Mouse (Mus musculus) embryo, embryonic 11 days (tissue): Measurements from ENCODE around the gene Prkaa2.
A peak's percentile ranks its signal among the peaks of the same experiment; 100 is the strongest.

ENCODE experiments used
- DNase-seq: peaks from one replicate; pipeline ENCODE4 v3.0.0-alpha.2; 2015

Prkaa2 gene

DNA sequence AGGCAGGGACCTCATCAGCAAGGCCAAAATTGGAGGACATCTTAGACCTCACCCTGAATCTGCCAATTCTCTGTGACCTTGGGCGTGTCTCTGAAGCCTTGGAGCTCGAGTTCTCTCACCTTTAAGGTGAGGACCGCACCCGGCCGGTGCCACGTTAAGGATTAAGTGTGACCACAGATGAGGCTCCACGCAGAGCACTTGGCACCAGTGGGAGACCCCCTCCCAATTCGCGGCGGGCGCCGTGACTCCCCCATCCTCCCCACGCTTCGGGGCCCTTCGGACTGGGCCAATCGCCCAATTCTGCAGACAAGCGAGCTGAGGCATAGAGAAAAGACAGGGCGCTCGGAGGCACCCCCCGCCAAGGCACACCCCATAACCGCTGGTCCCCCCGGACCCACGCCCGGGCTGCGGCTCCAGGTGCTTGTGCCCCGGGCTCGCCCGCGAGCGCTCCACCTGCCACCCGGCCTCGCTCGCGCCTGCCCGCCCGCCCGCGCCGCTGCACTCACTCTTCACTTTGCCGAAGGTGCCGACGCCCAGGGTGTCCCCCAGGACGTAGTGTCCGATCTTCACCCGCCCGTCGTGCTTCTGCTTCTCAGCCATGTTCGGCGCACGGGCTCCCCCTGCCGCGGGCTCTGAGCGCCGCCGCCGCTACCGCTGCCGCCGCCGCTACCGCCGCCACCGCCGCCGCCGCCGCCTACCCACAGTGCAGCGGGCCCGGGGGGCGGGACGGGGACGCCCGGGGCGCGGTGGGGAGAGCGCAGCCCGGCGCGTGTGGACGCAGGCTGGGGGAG lies at the start of gene Prkaa2:
Gene Prkaa2, minus strand, starts transcription at position 692 of the 791 bp plus-strand sequence.
- peak; percentile 83 for DNase-seq

DNA sequence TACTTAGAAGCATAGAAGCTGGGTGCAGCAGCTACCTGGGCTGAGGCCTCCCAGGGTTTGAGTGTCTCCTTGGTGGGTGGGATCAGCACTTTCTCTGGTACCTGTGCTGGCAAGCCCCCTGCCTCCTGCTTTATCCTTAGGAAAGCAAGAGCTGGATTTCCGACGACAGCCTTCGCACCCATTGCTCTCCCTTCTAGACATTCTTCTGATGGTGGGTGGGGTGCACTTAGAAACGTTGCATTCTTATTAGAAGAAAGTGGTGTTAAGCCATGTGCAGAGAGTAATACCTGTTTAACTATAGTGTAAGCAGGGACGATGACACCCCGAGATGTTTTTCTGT lies 49.8 kb upstream of the Prkaa2 start:
- no peak for DNase-seq

DNA sequence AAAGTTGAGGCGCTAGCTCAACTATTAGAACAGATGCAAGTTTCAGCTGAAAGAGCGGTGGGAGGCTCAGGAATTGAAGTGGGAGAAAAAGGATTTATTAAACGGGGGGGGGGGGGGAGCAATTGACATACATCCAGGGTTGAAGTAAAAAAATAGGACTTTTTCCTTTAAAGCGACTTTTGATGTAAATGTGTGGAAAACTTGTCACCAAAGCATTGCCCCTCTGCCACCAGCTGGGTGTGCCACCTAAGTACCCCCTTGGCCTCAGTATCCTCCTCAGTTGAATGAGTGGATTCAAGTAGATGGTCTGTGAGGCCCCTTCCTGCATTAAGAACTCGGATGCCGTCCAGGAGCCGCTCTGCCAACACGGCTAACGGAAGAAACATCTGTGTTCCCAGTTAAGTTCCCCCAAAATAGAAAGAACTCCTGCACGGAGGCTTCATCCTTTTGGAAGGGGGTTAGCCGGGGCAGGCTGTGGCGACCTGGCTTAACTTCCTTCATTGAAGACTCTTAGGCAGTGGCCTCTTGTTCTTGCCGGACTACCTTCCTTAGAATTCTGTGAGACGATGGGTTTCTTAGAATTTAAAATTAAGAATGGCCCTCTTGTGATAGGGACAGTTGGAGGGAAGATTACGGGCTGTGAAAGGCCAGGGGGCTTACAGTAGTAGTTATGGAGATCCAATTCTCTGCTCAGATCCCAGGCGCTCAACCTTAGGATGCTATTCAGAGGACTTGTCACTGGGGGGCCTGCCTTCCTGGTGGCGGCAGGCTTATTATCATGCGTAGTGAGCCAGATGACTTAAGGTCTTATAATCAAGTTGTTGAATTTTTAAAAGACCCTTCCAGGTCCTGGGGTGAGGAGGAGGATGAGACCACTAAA lies 49.2 kb upstream of the Prkaa2 start:
- DNase-seq, result peak; percentile 66

DNA sequence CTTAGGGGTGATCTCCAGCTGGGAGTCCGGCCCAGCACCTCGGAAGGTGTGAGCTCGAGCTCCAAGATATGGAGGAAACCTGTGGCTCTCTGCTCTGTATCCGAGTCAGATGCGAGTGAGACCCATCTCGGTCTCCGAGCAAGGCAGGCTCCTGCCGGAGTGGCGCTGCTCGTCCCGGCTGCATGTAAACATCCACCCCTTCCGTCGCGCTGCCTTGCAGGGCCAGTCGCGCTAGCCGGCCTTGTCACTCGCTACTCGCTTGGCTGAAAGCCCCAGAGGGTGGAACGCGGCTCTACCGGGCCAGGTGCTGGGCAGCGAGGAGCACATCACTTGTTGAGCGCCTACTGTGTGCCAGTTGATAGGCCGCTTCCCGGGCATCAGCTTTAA lies 48.5 kb upstream of the Prkaa2 start:
- DNase-seq, result peak; percentile 89

DNA sequence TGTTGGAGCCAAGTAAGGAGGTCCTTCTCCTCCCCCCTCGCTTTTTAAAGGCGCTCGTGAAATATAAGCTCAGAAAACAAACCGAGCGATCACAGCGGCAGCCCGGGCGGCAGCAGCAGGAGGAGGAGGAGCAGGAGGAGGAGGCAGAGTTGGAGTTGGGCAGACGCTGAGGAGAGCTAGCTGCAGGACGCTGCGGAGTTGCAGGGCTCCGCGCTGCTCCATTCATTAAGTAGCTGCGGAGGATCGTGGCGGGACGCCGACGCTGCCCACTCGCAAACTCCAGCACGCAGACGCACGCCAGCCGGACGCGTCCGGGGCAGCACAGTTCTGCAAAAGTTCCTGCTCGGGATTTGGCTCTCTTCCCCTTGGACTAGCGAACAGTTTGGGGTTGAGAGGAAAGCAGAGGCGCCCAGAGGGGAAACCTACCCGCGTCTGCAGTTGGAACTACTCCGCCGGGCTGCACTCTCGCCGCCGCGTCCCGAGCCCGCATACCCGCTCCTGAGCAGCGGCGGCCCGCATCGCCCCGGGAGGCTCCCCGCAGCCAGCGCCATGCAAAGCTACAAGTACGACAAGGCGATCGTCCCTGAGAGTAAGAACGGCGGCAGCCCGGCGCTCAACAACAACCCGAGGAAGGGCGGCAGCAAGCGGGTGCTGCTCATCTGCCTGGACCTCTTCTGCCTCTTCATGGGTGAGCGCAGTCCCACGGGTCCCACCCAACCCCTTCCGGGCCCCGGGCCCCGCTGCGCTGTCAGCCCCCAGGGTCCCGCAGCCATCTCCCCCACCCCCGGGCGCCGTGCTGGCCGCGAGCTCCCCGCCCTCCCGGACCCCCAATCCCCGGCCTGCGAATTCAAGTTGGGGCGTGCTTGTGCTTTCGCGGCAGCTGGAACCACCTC lies 47.8 kb upstream of the Prkaa2 start, which contains the start of gene Plpp3:
Gene Plpp3, plus strand, starts transcription at position 72 of the 893 bp plus-strand sequence.
- DNase-seq, result peak; percentile 91

DNA sequence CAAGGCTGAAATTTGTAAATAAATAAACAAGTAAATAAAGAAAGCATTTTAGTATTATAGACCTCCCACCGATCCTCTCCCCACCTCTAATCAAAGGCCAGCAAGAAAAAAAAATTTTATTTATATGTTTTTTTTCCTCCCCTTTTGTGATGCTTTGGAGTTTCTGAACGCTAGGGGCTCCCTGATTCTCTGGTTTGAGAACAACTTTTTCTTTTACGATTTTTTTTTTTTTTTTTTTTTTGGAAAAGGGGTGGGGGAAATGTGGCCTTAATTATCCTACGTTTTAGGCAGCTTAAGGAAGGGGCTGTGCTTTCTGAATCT lies 47.2 kb upstream of the Prkaa2 start:
- DNase-seq, result no peak

DNA sequence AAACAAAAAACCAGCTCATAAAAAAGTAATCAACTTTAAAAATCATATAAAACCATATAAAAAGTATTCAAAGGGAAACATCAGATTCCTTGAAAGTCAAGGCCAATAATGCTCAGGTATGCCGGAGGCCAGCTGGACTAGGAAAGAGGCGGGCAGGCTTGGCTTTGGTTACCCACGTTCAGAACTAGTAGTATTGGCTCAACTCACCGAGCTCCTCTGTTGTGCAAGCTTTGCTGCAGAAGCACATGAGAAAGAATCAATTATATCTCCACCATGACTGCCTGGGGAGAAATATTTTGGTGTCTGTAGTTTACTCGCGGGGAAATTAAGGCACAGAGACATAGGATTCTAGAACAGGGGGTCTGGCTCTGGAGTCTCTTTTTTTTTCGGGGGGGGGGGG lies 46.6 kb upstream of the Prkaa2 start:
- DNase-seq, result no peak

DNA sequence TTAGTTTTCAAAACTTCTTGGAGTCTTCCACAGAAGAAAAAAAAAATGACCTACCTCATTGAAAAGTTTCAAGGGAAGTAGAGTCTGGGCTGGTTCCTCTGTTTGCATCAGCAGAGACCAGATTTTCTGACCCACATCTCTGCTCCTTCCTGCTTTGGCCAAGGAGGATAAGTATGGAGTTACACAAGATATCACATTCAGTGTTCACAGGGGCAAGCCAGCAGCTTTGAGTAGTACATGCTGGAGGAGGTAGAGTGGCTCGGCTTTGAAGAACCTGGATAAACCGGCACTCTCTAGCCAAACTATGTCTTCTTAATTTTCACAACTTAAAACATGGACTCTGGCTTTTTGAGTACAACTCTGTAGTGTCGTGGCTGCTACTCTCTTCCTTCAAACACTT lies 43.5 kb upstream of the Prkaa2 start:
- DNase-seq, result no peak

DNA sequence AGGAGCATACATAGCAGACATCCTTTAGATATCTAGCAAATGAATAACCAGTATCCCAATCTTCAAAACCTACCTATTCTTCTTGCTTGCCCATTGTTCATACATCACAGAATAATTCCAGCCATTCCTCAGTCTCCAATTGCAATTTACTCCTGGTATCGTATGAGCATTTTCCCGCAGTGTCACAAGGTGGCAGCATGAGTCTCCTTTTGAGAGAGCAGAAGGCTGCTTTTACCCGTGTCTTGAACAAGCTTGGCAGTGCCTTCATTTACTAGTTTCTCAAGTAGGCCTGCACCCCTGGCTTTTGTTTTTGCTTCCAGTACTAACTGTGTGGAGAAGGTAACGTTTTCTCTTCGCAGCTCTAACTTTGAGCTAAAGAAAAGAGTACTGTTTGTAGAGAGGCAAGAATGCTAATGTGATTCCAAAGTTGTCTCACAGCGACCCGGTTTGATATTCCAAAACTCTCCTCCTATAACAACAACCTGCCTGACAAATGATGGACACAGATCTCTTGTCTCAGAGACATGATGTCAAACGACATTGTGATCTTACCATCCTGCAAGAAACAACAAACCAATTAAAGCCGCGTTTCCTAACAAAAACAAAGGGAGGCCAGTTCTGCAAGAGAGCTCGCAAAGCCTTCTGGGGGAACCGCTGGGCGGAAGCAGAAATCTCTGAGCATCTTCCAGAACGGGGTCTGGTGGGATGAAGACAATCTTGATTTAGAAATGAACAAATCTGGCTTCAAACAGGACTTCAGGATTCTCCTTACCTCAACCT lies 42.4 kb upstream of the Prkaa2 start:
- DNase-seq, result peak; percentile 89

DNA sequence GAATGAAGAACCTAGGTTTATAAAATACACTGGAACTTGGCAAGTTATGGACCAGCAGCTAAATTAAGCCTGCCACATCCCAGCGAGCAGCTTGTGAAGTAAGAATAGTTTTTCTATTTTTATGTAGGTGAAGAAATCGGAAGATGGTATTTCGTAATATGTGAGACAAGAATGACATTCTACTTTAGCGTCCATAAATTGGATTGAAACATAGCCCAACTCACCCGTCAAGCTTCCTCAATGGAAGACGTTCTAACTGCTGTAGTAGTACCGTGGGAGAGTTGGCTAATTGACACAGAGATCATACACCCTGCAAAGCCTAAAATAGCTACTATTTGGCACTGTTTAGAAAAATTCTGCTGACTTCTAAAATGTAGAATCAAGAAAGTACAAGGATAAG lies 39.8 kb upstream of the Prkaa2 start:
- no peak for DNase-seq

DNA sequence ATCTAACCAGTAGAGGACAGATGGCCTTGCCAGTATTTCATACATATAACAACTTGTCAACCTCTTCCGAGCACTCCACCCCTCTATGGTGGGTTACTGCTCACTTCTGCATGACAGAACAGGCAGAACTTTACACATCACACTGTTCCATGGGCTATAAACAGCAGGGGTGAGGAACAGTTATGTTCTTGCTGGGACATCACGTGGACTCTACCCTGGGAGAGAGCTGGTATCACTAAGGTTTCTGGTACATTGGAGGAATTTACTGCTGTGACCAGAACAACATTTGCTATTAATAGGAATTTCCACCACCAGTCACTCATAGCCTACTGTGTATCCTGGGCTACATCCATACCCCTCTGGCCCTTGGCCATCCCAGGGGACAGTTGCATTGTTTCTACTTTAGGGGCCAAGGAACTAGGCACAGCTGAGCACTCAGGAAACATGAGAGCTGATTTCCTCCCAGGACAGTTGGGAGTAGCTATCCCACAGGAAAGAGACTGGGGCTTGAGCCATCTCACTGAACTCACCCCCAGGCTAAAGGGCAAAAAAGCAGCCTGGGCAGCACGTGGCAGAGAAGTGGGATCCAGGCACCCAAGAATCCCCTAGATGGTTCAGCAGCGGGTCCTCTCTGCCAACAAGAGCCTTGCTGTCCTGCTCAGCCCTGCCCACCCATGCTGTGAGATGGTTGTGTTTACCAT lies 23.8 kb upstream of the Prkaa2 start:
- DNase-seq, result no peak

DNA sequence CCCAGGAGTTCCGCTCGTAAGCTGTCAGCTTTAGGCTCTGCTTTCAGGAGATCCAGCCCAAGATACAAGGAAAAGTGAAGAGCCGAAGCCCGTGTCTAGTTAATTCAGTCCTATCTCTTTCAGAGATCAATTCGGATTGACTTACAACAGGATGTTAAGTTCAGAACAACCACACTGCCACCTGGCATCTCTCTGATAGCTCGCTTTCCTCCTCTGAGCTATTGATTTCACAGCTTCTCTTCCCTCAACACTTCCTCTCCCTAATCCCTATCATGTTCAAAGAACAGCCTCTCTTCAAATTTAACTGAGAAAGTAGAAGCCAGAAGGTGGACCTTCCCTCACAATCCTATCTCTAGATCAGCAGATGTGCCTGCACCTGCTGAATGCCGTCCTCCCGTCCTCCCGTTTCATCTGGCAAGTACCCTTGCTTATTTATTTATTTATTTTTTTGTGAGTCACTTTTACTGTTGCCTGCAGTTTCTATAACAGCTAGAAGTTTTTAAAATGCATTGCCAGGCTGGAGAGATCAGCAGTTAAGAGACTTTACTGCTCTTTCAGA lies 22.1 kb upstream of the Prkaa2 start:
- no peak for DNase-seq

DNA sequence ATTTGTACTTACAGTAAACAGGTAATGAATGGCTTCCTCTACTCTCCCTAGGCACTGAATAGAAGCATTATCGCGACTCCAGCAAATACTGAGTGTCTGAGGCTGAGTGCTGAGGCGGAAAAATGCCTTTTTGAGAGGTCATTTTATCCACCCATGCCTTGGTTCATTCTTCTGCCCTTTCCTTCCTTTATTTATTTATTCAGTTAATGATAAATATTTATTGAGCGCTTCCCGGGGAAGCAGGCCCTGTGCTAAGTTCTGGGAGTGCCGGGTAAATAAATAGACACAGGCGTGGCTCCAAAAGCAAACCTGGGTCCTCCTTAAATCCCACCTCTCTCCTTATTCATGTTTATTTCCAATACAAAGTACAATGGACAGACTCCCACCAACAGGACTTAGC lies 19.5 kb upstream of the Prkaa2 start:
- DNase-seq, result no peak

DNA sequence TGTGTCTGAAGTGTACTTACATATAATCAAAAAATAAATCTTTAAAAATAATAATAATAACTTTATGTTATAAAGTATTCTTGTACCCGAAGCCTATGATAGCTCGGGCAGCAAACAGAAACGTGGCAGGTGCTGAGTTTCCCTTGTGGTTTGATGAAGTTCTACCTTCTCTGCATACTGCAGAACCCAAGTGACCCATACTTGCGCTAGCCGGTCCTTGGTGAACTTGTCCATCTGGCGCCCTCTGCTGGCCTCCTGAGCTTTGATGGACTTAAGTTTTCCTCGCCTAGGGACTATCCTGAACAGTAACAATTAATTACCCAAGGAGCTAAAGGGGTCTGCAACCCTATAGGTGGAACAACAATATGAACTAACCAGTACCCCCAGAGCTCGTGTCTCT lies 12.7 kb upstream of the Prkaa2 start:
- peak; percentile 77 for DNase-seq

DNA sequence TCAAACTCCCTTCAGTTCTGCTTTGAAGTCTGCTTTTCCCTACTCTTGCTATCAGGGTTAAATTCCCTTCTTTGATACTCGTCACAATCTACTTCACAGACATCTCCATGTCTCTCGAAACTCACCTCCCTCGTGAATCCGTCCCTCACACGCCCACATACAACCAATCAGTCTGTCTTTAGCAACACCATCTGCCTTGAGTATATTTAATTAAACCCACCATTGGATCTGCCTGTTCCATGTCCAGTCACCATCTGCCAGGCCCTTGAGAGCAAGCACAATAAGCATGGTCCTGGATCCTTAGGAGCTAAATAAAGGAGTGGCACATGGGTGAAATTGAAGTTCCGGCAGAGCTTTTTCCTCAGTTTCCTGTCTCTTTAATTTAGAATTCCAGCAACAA lies 11.4 kb upstream of the Prkaa2 start:
- no peak for DNase-seq

DNA sequence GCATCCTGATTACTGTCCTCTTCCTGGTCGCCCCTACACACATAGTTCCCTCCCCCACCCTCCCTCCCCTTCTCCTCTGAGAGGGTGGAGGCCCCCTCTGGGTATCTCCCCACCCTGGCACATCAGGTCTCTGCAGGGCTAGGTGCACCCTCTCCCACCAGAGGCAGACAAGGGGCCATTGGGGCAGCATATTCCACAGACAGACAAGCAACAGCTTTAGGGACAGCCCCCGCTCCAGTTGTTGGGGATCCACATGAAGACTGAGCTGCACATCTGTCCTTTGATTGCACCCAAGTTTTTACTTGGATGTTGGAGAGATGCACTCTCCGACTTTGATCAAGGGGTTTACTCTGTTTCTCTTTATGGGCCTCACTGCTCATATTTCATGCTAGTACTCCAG lies 3.8 kb upstream of the Prkaa2 start:
- no peak for DNase-seq

DNA sequence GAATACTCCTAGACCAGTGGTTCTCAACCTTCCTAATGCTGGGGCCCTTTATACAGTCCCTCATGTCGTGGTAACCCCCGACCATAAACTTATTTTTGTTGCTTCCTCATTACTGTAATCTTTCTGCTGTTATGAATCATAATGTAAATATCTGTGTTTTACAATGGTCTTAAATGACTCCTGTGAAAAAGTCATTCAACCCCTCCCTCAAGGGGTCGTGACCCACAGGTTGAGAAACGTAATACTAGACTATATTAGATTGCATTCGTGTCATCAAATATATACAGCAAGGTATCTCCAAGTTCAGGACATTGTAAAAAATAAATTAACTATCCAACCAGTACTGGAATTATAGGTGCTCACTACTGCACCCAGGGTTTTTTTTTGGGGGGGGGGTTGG lies 3.4 kb upstream of the Prkaa2 start:
- no peak for DNase-seq

DNA sequence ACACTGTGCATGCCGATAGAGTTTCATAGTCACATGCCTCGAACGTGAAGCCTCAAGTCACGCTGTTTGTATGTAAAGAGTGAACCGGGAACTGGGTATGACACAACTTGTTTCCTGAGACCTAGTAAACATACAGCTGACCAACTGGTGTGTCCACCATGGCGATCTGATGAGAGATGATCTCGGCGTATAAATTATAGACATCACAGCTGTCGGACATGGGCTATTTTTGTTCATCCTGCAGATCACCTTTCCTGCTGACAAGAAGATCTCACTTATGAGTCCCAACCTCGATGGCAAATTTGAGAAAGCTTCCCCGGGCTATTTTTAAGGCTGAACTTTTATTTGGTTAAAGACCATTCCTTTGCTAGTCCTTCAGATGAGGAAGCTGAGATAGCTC lies 2.1 kb upstream of the Prkaa2 start:
- no peak for DNase-seq

DNA sequence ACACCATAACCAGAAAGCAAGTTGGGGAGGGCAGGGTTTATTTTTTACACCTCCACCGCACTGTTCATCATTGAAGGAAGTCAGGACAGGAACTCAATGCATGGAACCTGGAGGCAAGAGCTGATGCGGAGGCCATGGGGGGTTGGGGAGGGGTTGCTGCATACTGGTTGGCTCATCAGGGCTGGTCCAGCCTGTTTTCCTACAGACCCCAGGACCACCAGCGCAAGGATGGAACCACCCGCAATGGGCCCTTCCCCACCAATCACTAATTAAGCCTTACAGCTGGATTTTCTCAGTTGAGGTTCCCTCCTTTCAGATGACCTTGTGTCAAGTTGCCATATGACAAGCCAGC lies 970 bp upstream of the Prkaa2 start:
- DNase-seq, result no peak

DNA sequence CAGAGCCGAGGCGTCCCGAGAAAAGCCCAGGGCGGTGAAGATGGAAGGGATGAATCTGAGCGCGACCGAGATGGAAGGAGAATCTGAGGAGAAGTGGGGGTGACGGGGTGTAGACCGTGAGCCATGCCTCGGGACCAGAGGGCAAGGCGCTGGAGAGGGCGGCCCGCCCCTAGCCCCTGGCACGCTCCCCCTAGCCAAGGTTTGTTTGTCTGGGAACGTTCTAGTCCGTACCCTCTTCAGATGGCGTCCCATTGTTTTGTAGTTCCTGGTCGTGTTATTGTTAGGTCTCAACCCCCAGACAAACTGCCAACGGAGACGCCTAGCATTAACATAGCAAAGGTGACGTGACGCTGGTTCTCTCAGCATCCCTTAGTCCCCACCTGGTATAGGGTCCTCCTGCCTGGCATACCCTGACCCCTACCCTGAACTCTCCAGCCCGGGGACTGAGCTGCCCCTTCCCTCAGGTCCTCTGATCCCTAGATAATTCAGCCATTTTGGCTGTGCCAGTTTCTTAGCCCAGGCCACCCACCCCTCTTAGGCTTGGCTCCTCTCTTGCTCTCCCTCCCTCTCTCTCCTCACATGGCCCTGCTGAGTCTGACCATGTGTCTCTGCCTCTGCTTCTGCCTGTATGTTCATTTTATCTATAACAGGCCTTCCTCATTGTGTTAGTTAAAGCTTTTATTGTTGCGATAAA lies 447 bp upstream of the Prkaa2 start:
- peak; percentile 47 for DNase-seq

DNA sequence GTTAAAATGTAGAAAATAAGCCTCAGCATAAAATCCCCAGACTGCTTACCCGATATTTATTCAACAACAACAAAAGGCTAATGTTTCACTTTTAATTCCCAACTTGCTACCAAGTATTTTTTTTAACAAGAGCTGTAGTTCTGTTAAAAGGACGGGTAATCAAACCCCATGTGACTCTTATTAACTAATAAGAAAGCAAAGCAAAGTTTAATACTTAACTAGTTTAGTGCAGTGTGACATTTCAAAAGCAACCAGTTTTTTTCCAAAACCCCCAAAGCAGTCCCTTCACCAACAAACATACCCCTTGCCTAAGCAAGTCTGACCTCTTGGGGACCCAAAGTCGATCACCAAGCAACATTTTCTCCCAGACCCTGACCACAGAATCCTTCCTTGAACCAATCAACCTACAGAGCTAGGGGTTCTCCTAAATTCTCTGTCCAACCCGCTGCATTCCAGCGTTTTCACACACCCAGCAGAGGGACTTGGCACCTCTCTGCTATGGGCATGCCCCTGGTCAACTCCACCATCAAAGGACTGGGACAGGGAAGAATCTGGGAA lies 970 bp downstream of the Prkaa2 start:
- no peak for DNase-seq
